In genomic region chr5:54894496-54895250, GRCm38 (mm10) we compare ENCODE assay signal across 14 mouse cellular contexts.
DNase-seq lines count a peak whose midpoint lies in the region; ATAC-seq and TF ChIP-seq lines count a peak whose summit lies in the region.
"Had no signal": no experiment of that assay in that cellular context is flagged by ENCODE, and none has a peak within 500 bp of the region (broad histone marks: within the 10 kb centered on the region; RNA-seq: fewer than 3 reads in every experiment).

No protein-coding gene starts in this region.

- no peak for TF ChIP-seq CTCF in forebrain, postnatal 0 days (IDR thresholded peaks at IDR 0.05; ENCODE audit: low read depth)
- TF ChIP-seq CTCF in midbrain, postnatal 0 days (IDR thresholded peaks at IDR 0.05), result no peak

- H3K27me3 ChIP-seq in hindbrain, embryonic 11.5 days (ENCODE audit: control insufficient read depth, insufficient read depth, low read length), result no peaks in the 10 kb centered on the region
- no peaks in the 10 kb centered on the region for H3K27me3 ChIP-seq in hindbrain, embryonic 10.5 days (ENCODE audit: insufficient read depth, poor library complexity, severe bottlenecking)
- no peaks in the 10 kb centered on the region for H3K27me3 ChIP-seq in forebrain, postnatal 0 days (ENCODE audit: insufficient read depth, low read length)
- no peaks in the 10 kb centered on the region for H3K27me3 ChIP-seq in midbrain, postnatal 0 days (ENCODE audit: insufficient read depth, low read length)

- no peak overlapping the region for H3K4me3 ChIP-seq in hindbrain, embryonic 11.5 days (ENCODE audit: low read depth, low read length)
- H3K4me3 ChIP-seq in hindbrain, embryonic 10.5 days, result no peak overlapping the region
- H3K4me3 ChIP-seq in forebrain, postnatal 0 days (ENCODE audit: low read depth, low read length), result peak overlapping the region; percentile 22
- no peak overlapping the region for H3K4me3 ChIP-seq in midbrain, postnatal 0 days (ENCODE audit: low read depth, low read length)
- H3K4me3 ChIP-seq: embryonic facial prominence, embryonic 10.5 days had no signal

- WGBS in hindbrain, embryonic 11.5 days, result 80% methylated on average over 10 of the region's 10 CpGs
- 85% methylated on average over 10 of the region's 10 CpGs for WGBS in hindbrain, embryonic 10.5 days
- WGBS in forebrain, postnatal 0 days, result 37% methylated on average over 10 of the region's 10 CpGs
- 39% methylated on average over 10 of the region's 10 CpGs for WGBS in midbrain, postnatal 0 days

- no peak for DNase-seq in hindbrain, embryonic 11.5 days (ENCODE audit: low spot score)
- no peak for DNase-seq in hindbrain, embryonic 10.5 days (ENCODE audit: low spot score)
- DNase-seq in brain, adult 2 months (ENCODE audit: low read depth, low spot score), result peak; percentile 41
- DNase-seq in forebrain, postnatal 0 days, result peak; percentile 63
- peak; percentile 33 for DNase-seq in midbrain, postnatal 0 days (ENCODE audit: low spot score)
- DNase-seq in adrenal gland, adult 8-10 months, result no peak
- no peak for DNase-seq in thymus, postnatal 36 days
- no peak for DNase-seq in lung, postnatal 25 days (ENCODE audit: low spot score)
- DNase-seq: heart, postnatal 14 days; kidney, postnatal 14 days; lung, postnatal 4 days; thymus, adult 2 months had no signal

- H3K27ac ChIP-seq in hindbrain, embryonic 11.5 days (ENCODE audit: low read depth, low read length), result no peak overlapping the region
- no peak overlapping the region for H3K27ac ChIP-seq in hindbrain, embryonic 10.5 days
- peak overlapping the region; percentile 73 for H3K27ac ChIP-seq in forebrain, postnatal 0 days (ENCODE audit: low read depth, low read length)
- peak overlapping the region; percentile 55 for H3K27ac ChIP-seq in midbrain, postnatal 0 days (ENCODE audit: low read depth, low read length)
- H3K27ac ChIP-seq: embryonic facial prominence, embryonic 10.5 days had no signal

- ATAC-seq in hindbrain, embryonic 11.5 days (ENCODE audit: low FRiP score), result 0 out of 2 replicates have a peak, but pooled peaks have one; percentile 36
- ATAC-seq in forebrain, postnatal 0 days, result peak; percentile 88
- ATAC-seq in midbrain, postnatal 0 days (ENCODE audit: low FRiP score), result peak; percentile 60
- ATAC-seq: intestine, postnatal 0 days had no signal

- no peak overlapping the region for H3K4me2 ChIP-seq in hindbrain, embryonic 11.5 days (replicated peaks; ENCODE audit: low read depth, low read length)
- peak overlapping the region; percentile 36 for H3K4me2 ChIP-seq in forebrain, postnatal 0 days (ENCODE audit: low read depth)
- H3K4me2 ChIP-seq in midbrain, postnatal 0 days (ENCODE audit: low read depth, low read length, poor library complexity, severe bottlenecking), result peak overlapping the region; percentile 32

- no peaks in the 10 kb centered on the region for H3K4me1 ChIP-seq in hindbrain, embryonic 11.5 days (replicated peaks; ENCODE audit: control insufficient read depth, insufficient read depth, low read length)
- H3K4me1 ChIP-seq in hindbrain, embryonic 10.5 days (replicated peaks), result 0 out of 2 replicates have a peak, but pooled peaks cover 6% of the 10 kb centered on the region
- 0 out of 2 replicates have a peak, but pooled peaks cover 10% of the 10 kb centered on the region for H3K4me1 ChIP-seq in forebrain, postnatal 0 days (ENCODE audit: insufficient read depth)
- H3K4me1 ChIP-seq in midbrain, postnatal 0 days (ENCODE audit: insufficient read depth, low read length), result no peaks in the 10 kb centered on the region
- H3K4me1 ChIP-seq: embryonic facial prominence, embryonic 10.5 days had no signal

- H3K9me3 ChIP-seq in hindbrain, embryonic 11.5 days (ENCODE audit: control insufficient read depth, low read length), result no peaks in the 10 kb centered on the region
- H3K9me3 ChIP-seq in hindbrain, embryonic 10.5 days, result no peaks in the 10 kb centered on the region
- no peaks in the 10 kb centered on the region for H3K9me3 ChIP-seq in forebrain, postnatal 0 days (ENCODE audit: low read length)
- H3K9me3 ChIP-seq in midbrain, postnatal 0 days (ENCODE audit: low read length), result no peaks in the 10 kb centered on the region
- H3K9me3 ChIP-seq: embryonic facial prominence, embryonic 10.5 days had no signal

- H3K36me3 ChIP-seq in hindbrain, embryonic 11.5 days (ENCODE audit: control insufficient read depth, insufficient read depth, low read length), result no peaks in the 10 kb centered on the region
- no peaks in the 10 kb centered on the region for H3K36me3 ChIP-seq in hindbrain, embryonic 10.5 days
- no peaks in the 10 kb centered on the region for H3K36me3 ChIP-seq in forebrain, postnatal 0 days (ENCODE audit: insufficient read depth)
- no peaks in the 10 kb centered on the region for H3K36me3 ChIP-seq in midbrain, postnatal 0 days (ENCODE audit: insufficient read depth, low read length)
- H3K36me3 ChIP-seq: embryonic facial prominence, embryonic 10.5 days had no signal

- no peak overlapping the region for H3K9ac ChIP-seq in hindbrain, embryonic 11.5 days (ENCODE audit: low read depth, low read length)
- H3K9ac ChIP-seq in forebrain, postnatal 0 days, result peak overlapping the region; percentile 42
- peak overlapping the region; percentile 33; the same call in 1 of the 2 replicates for H3K9ac ChIP-seq in midbrain, postnatal 0 days (replicated peaks; ENCODE audit: low read length, poor library complexity, severe bottlenecking)

Comparison
In these comparisons a context has a peak if more than half of its experiments do, and no peak if none do; other contexts are left out.
1. ATAC-seq: peak in every context shown above with its lines; median percentile 88 in forebrain, postnatal 0 days; 60 in midbrain, postnatal 0 days; 36 in hindbrain, embryonic 11.5 days.
2. DNase-seq: peak in brain, adult 2 months (single experiment), forebrain, postnatal 0 days (single experiment) and midbrain, postnatal 0 days (single experiment); none in hindbrain, embryonic 11.5 days (single experiment), hindbrain, embryonic 10.5 days (single experiment), adrenal gland, adult 8-10 months (single experiment), thymus, postnatal 36 days (0 of 2) and lung, postnatal 25 days (single experiment).
3. H3K27ac ChIP-seq: peak in forebrain, postnatal 0 days (single experiment) and midbrain, postnatal 0 days (single experiment); none in hindbrain, embryonic 11.5 days (single experiment) and hindbrain, embryonic 10.5 days (single experiment).